8 mouse cellular contexts compared by ENCODE assay signal in the genomic region with DNA sequence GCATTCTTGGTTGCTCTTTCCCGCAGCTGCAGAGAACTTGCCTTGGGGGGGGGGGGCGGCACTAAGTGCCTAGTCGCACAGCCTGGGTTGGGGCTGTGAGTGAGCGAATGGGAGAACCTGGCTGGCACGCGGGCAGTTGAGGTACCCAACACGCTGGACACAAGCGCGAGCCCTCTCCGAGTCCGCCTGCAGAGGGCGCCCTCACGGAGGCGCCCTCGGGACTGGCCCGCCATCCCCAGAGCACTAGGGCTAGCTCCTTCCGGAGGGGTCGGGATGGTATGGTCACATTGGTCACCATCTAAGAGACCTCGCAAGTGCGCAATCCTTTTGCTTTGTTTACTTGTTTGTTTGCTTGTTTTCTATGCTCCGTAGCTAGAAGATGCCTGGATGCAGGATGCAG. TPM values are rescaled to one million over a fixed set of nuclear protein-coding genes. Genes with fewer than 3 reads are reported as not detected.
DNase-seq lines count a peak whose midpoint lies in the region; ATAC-seq and TF ChIP-seq lines count a peak whose summit lies in the region.

No protein-coding gene starts in this region.

- H3K4me2 ChIP-seq in liver, embryonic 11.5 days = peak overlapping the region; percentile 45
- H3K4me2 ChIP-seq in liver, postnatal 0 days (ENCODE audit: low read depth, low read length) = no peak overlapping the region
- H3K4me2 ChIP-seq in hindbrain, embryonic 15.5 days = peak overlapping the region; percentile 97
- H3K4me2 ChIP-seq in limb, embryonic 12.5 days = peak overlapping the region; percentile 94

- H3K4me3 ChIP-seq in liver, embryonic 11.5 days (ENCODE audit: low read depth, low read length) = no peak overlapping the region
- no peak overlapping the region for H3K4me3 ChIP-seq in liver, postnatal 0 days (ENCODE audit: low read depth, low read length)
- H3K4me3 ChIP-seq in hindbrain, embryonic 15.5 days = peak overlapping the region; percentile 61
- peak overlapping the region; percentile 48 for H3K4me3 ChIP-seq in limb, embryonic 12.5 days (replicated peaks)

- H3K36me3 ChIP-seq in liver, embryonic 11.5 days (ENCODE audit: control insufficient read depth, insufficient read depth, low read length) = no peaks in the 10 kb centered on the region
- H3K36me3 ChIP-seq in liver, postnatal 0 days (replicated peaks; ENCODE audit: insufficient read depth, low read length) = no peaks in the 10 kb centered on the region
- no peaks in the 10 kb centered on the region for H3K36me3 ChIP-seq in hindbrain, embryonic 15.5 days
- H3K36me3 ChIP-seq in limb, embryonic 12.5 days = no peaks in the 10 kb centered on the region

- peaks cover 71% of the 10 kb centered on the region for H3K27me3 ChIP-seq in liver, embryonic 11.5 days (replicated peaks; ENCODE audit: control insufficient read depth, insufficient read depth, low read length)
- H3K27me3 ChIP-seq in liver, postnatal 0 days (ENCODE audit: insufficient read depth, low read length) = peaks cover 67% of the 10 kb centered on the region
- H3K27me3 ChIP-seq in hindbrain, embryonic 15.5 days = no peaks in the 10 kb centered on the region
- H3K27me3 ChIP-seq in limb, embryonic 12.5 days = peaks cover 69% of the 10 kb centered on the region

- no peak for TF ChIP-seq EP300 in liver, postnatal 0 days (IDR thresholded peaks at IDR 0.05; ENCODE audit: low read depth)

- H3K27ac ChIP-seq in liver, embryonic 11.5 days (ENCODE audit: low read depth, low read length) = no peak overlapping the region
- H3K27ac ChIP-seq in liver, postnatal 0 days (ENCODE audit: low read depth) = no peak overlapping the region
- H3K27ac ChIP-seq in hindbrain, embryonic 15.5 days (replicated peaks) = peak overlapping the region; percentile 97
- no peak overlapping the region for H3K27ac ChIP-seq in limb, embryonic 12.5 days

- no peak overlapping the region for H3K9ac ChIP-seq in liver, embryonic 11.5 days (ENCODE audit: low read depth, low read length)
- no peak overlapping the region for H3K9ac ChIP-seq in liver, postnatal 0 days (replicated peaks)
- peak overlapping the region; percentile 74 for H3K9ac ChIP-seq in hindbrain, embryonic 15.5 days
- H3K9ac ChIP-seq in limb, embryonic 12.5 days (replicated peaks) = peak overlapping the region; percentile 56

- H3K4me1 ChIP-seq in liver, embryonic 11.5 days (replicated peaks; ENCODE audit: control insufficient read depth, insufficient read depth, low read length) = peaks cover 3% of the 10 kb centered on the region; the same call in 1 of the 2 replicates
- H3K4me1 ChIP-seq in liver, postnatal 0 days (ENCODE audit: insufficient read depth) = no peaks in the 10 kb centered on the region
- H3K4me1 ChIP-seq in hindbrain, embryonic 15.5 days (replicated peaks) = peaks cover 50% of the 10 kb centered on the region
- H3K4me1 ChIP-seq in limb, embryonic 12.5 days (replicated peaks) = peaks cover 21% of the 10 kb centered on the region

- 3% methylated on average over 21 of the region's 21 CpGs for WGBS in liver, embryonic 11.5 days
- WGBS in liver, postnatal 0 days (ENCODE audit: insufficient replicate concordance) = 1% methylated on average over 20 of the region's 21 CpGs
- WGBS in hindbrain, embryonic 15.5 days = 0% methylated on average over 20 of the region's 21 CpGs
- WGBS in limb, embryonic 12.5 days = under 1% methylated on average over 18 of the region's 21 CpGs

- no peaks in the 10 kb centered on the region for H3K9me3 ChIP-seq in liver, embryonic 11.5 days (ENCODE audit: control insufficient read depth, low read length)
- no peaks in the 10 kb centered on the region for H3K9me3 ChIP-seq in liver, postnatal 0 days (ENCODE audit: low read length)
- no peaks in the 10 kb centered on the region for H3K9me3 ChIP-seq in hindbrain, embryonic 15.5 days
- H3K9me3 ChIP-seq in limb, embryonic 12.5 days = no peaks in the 10 kb centered on the region

- DNase-seq in liver, embryonic 11.5 days (ENCODE audit: low spot score) = no peak
- no peak for DNase-seq in liver, postnatal 0 days
- peak; percentile 76 for DNase-seq in embryo, embryonic 9.5 days (ENCODE audit: extremely low spot score)
- no peak for DNase-seq in adrenal gland, postnatal 25 days
- DNase-seq in adrenal gland, adult (ENCODE audit: inconsistent age in 2 of 2, low spot score in 1 of 2) = no peak
- DNase-seq in urinary bladder, postnatal 10 days (ENCODE audit: low spot score) = no peak

- no peak for ATAC-seq in liver, embryonic 11.5 days (replicated peaks; ENCODE audit: low FRiP score)
- ATAC-seq in liver, postnatal 0 days = no peak
- peak; percentile 47 for ATAC-seq in hindbrain, embryonic 15.5 days (ENCODE audit: low FRiP score, low read depth)
- ATAC-seq in limb, embryonic 12.5 days (ENCODE audit: insufficient number of reproducible peaks, insufficient read depth, low FRiP score, low TSS enrichment, low read depth) = 0 out of 2 replicates have a peak, but pooled peaks have one; percentile 2

- no peak for TF ChIP-seq CTCF in liver, postnatal 0 days (IDR thresholded peaks at IDR 0.05; ENCODE audit: low read depth)

RNA-seq across cellular contexts. Expression of gene Pou3f3, which starts 10.8 kb away (rescaled TPM):
- 0.08 and 0.11 TPM in 2 replicates for polyA plus RNA-seq in liver, embryonic 11.5 days (2014; fragmentation: Nextera tagmentation; extraction: Ambion mirVana)
- polyA plus RNA-seq in liver, postnatal 0 days (2015; fragmentation: Nextera tagmentation; extraction: Ambion mirVana) = not detected in 2 replicates
- polyA plus RNA-seq in hindbrain, embryonic 15.5 days (2015; fragmentation: Nextera tagmentation; extraction: Ambion mirVana) = 11.0 and 16.4 TPM in 2 replicates
- polyA plus RNA-seq in limb, embryonic 12.5 days (2016; fragmentation: Nextera tagmentation; extraction: Ambion mirVana) = 0.50 and 0.93 TPM in 2 replicates
- total RNA-seq in adrenal gland, postnatal 25 days (2021) = 0.09 TPM in 1 of 2 replicates, not detected in the other

Comparison
In these comparisons a context has a peak if more than half of its experiments do, and no peak if none do; other contexts are left out.
1. ATAC-seq: peak in hindbrain, embryonic 15.5 days (single experiment) and limb, embryonic 12.5 days (single experiment); none in liver, embryonic 11.5 days (single experiment) and liver, postnatal 0 days (single experiment).
2. H3K4me3 ChIP-seq: peak in hindbrain, embryonic 15.5 days (single experiment) and limb, embryonic 12.5 days (single experiment); none in liver, embryonic 11.5 days (single experiment) and liver, postnatal 0 days (single experiment).
3. H3K9ac ChIP-seq: peak in hindbrain, embryonic 15.5 days (single experiment) and limb, embryonic 12.5 days (single experiment); none in liver, embryonic 11.5 days (single experiment) and liver, postnatal 0 days (single experiment).